Mouse (Mus musculus) liver, postnatal 0 days (tissue): ENCODE data around the gene Tmc8. TPM values are rescaled to one million over a fixed set of nuclear protein-coding genes. Genes with fewer than 3 reads are reported as not detected.

ENCODE experiments used
- ATAC-seq: fragments of 200-750 bp; cut with Nextera tagmentation; 2 replicates; pipeline ENCODE4 v1.8.0; 2017; ENCODE audit warnings: mild to moderate bottlenecking, moderate library complexity
- DNase-seq: peaks from one replicate; pipeline ENCODE4 v3.0.0-alpha.2; 2016
- H3K27ac ChIP-seq: fragments of 300-500 bp; sonication (generic); 2 replicates; pipeline ENCODE4 v1.5.1; 2014; ENCODE audit warnings: antibody characterized with exemption, moderate library complexity, mild to moderate bottlenecking, low read depth
- H3K27me3 ChIP-seq: fragments of 300-500 bp; sonication (generic); 2 replicates; pipeline ENCODE4 v1.6.1; 2014; ENCODE audit warnings: low read length, control low read depth, mixed read lengths; ENCODE audit not compliant: insufficient read depth
- H3K36me3 ChIP-seq: fragments of 300-500 bp; sonication (generic); replicated peaks from 2 replicates; pipeline ENCODE4 v1.6.1; 2014; ENCODE audit warnings: mild to moderate bottlenecking, control low read depth, low read length, moderate library complexity, mixed read lengths; ENCODE audit not compliant: insufficient read depth
- H3K4me1 ChIP-seq: fragments of 300-500 bp; sonication (generic); 2 replicates; pipeline ENCODE4 v1.6.1; 2014; ENCODE audit warnings: antibody characterized with exemption, mild to moderate bottlenecking, control low read depth; ENCODE audit not compliant: insufficient read depth
- H3K4me2 ChIP-seq: fragments of 300-500 bp; sonication (generic); 2 replicates; pipeline ENCODE4 v1.6.1; 2014; ENCODE audit warnings: low read depth, mild to moderate bottlenecking, low read length, moderate library complexity, mixed read lengths
- H3K4me3 ChIP-seq: fragments of 300-500 bp; sonication (generic); 2 replicates; pipeline ENCODE4 v1.5.1; 2014; ENCODE audit warnings: low read depth, low read length
- H3K9ac ChIP-seq: fragments of 300-500 bp; sonication (generic); replicated peaks from 2 replicates; pipeline ENCODE4 v1.6.1; 2014; ENCODE audit warnings: mild to moderate bottlenecking, moderate library complexity
- H3K9me3 ChIP-seq: fragments of 300-500 bp; sonication (generic); 2 replicates; pipeline ENCODE4 v1.6.1; 2016; ENCODE audit warnings: mild to moderate bottlenecking, control low read depth, low read length, mixed read lengths
- CTCF ChIP-seq: sonication (generic); IDR thresholded peaks from 2 replicates; pipeline ENCODE4 v1.5.1; 2016; ENCODE audit warnings: antibody characterized with exemption, low read depth
- EP300 ChIP-seq: IDR thresholded peaks from 2 replicates; pipeline ENCODE4 v1.6.1; 2016; ENCODE audit warnings: antibody characterized with exemption, low read depth, mild to moderate bottlenecking
- WGBS: fragments of 180-500 bp; shearing (Covaris S2); extraction: QIAGEN DNeasy Blood & Tissue Kit; methylation state at CpG from one replicate; pipeline ENCODE4 v1.1.7; 2014; ENCODE audit not compliant: insufficient replicate concordance; 5-methylcytosine and 5-hydroxymethylcytosine counted together
- polyA plus RNA-seq: library from polyadenylated mRNA; unstranded; fragments of >200 nt; fragmentation: Nextera tagmentation; extraction: Ambion mirVana; gene quantifications from 2 replicates; pipeline ENCODE4 v1.2.1, GENCODE M21; 2015

The Tmc8 gene
- polyA plus RNA-seq, 1 experiment from 2014 or later = 6.8 TPM

- Histone ChIP-seq H3K4me2 (peak overlapping the region; percentile 94), H3K27me3 (no peaks in the 10 kb centered on the region), H3K27ac (peak overlapping the region; percentile 98), H3K36me3 (peaks cover 45% of the 10 kb centered on the region), H3K4me1 (peaks cover 54% of the 10 kb centered on the region), H3K4me3 (peak overlapping the region; percentile 79), H3K9me3 (no peaks in the 10 kb centered on the region), H3K9ac (peak overlapping the region; percentile 91)
- ATAC-seq (peak; percentile 44), DNase-seq (peak; percentile 90)
- peak; percentile 97 for TF ChIP-seq CTCF
- TF ChIP-seq EP300 = no peak; the same call in 1 of the 2 replicates
- WGBS = 21% methylated on average over 23 of the region's 23 CpGs
These were observed 42.4 kb downstream of the Tmc8 start for GRCm38 (mm10) chr11:117824060-117824969.

- H3K27ac ChIP-seq = peak within 1 kb of the TSS; percentile 98
- H3K36me3 ChIP-seq = peaks cover 33% of the 10 kb centered on the region
- H3K4me3 ChIP-seq = peak within 1 kb of the TSS; percentile 79
- no peaks in the 10 kb centered on the region for H3K27me3 ChIP-seq
- H3K9me3 ChIP-seq = no peaks in the 10 kb centered on the region
- DNase-seq (peak; percentile 88), ATAC-seq (peak; percentile 51)
- H3K4me1 ChIP-seq = peaks cover 66% of the 10 kb centered on the region
- TF ChIP-seq CTCF = no peak
- H3K4me2 ChIP-seq = peak within 1 kb of the TSS; percentile 94
- H3K9ac ChIP-seq = peak within 1 kb of the TSS; percentile 91
- under 1% methylated on average over 33 of the region's 34 CpGs for WGBS
These were observed 43.6 kb downstream of the Tmc8 start, which contains the start of the genes Afmid and Tk1 for GRCm38 (mm10) chr11:117825333-117826101. Gene Afmid, plus strand, starts transcription at chr11:117825924. Gene Tk1, minus strand, starts transcription at chr11:117826092.

GRCm38 (mm10) chr11:117826164-117826563, 44.3 kb downstream of the Tmc8 start:
- peak; percentile 6 for ATAC-seq
- no peak for DNase-seq
- H3K4me1 ChIP-seq = peaks cover 72% of the 10 kb centered on the region

DNA sequence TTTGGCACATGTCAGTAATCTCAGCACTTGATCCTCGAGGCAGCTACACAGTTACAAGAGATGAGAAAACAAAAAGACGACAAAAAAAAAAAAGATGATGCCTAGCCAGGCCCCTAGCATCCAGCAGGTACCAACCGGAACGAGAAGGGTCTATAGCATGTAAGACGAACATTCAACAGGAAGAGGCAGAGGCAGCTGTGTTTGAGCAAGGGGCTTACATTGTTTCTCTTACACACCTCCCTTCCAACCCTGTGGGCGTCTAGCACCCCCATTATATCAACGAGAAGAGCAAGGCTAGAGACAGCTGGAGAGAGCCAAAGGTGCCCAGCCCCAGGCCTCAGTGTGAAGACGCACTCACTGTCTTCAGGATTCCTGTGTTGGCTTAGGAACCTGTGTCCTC, 45.0 kb downstream of the Tmc8 start:
- H3K4me1 ChIP-seq = peaks cover 79% of the 10 kb centered on the region
- peak overlapping the region; percentile 91 for H3K9ac ChIP-seq
- peak overlapping the region; percentile 98 for H3K27ac ChIP-seq
- H3K9me3 ChIP-seq = no peaks in the 10 kb centered on the region
- TF ChIP-seq CTCF = no peak
- no peak for TF ChIP-seq EP300
- WGBS = 61% methylated on average over 8 of the region's 8 CpGs
- H3K36me3 ChIP-seq = peaks cover 20% of the 10 kb centered on the region
- no peak for DNase-seq
- ATAC-seq = no peak
- peak overlapping the region; percentile 79; the same call in 1 of the 2 replicates for H3K4me3 ChIP-seq
- no peaks in the 10 kb centered on the region for H3K27me3 ChIP-seq
- peak overlapping the region; percentile 94 for H3K4me2 ChIP-seq

More at GRCm38 (mm10) chr11:117826164-117826563, 44.3 kb downstream of the Tmc8 start:
- Histone ChIP-seq H3K27ac (peak overlapping the region; percentile 98), H3K27me3 (no peaks in the 10 kb centered on the region), H3K4me3 (peak overlapping the region; percentile 79), H3K36me3 (peaks cover 28% of the 10 kb centered on the region), H3K4me2 (peak overlapping the region; percentile 94), H3K9ac (peak overlapping the region; percentile 91), H3K9me3 (no peaks in the 10 kb centered on the region)
- TF ChIP-seq CTCF (no peak), EP300 (no peak; the same call in 1 of the 2 replicates)
- WGBS = 30% methylated on average over 5 of the region's 5 CpGs

- H3K27ac ChIP-seq = peak overlapping the region; percentile 98
- peak overlapping the region; percentile 91 for H3K9ac ChIP-seq
- TF ChIP-seq CTCF (no peak), EP300 (no peak)
- no peaks in the 10 kb centered on the region for H3K27me3 ChIP-seq
- 40% methylated on average over 3 of the region's 3 CpGs for WGBS
- DNase-seq (no peak), ATAC-seq (no peak)
- H3K4me2 ChIP-seq = peak overlapping the region; percentile 94
- no peaks in the 10 kb centered on the region for H3K9me3 ChIP-seq
- peaks cover 15% of the 10 kb centered on the region for H3K36me3 ChIP-seq
- H3K4me1 ChIP-seq = peaks cover 82% of the 10 kb centered on the region
- peak overlapping the region; percentile 79 for H3K4me3 ChIP-seq
These were observed 45.5 kb downstream of the Tmc8 start for GRCm38 (mm10) chr11:117827386-117827785.
